Mouse (Mus musculus): ENCODE results near the gene Ugt1a8. TPM values are rescaled to one million over a fixed set of nuclear protein-coding genes. Genes with fewer than 3 reads are reported as not detected.

The Ugt1a8 gene
- polyA plus RNA-seq, 1 experiment: 0.20 TPM

- DNase-seq: no peak
- no peaks in the 10 kb centered on the region for H3K27me3 ChIP-seq (replicated peaks; ENCODE audit: control insufficient read depth, insufficient read depth, low read length)
- H3K27ac ChIP-seq (ENCODE audit: insufficient read depth, low read depth, low read length): no peak overlapping the region
- H3K4me1 ChIP-seq (ENCODE audit: control insufficient read depth, insufficient read depth, low read length): no peaks in the 10 kb centered on the region
- H3K36me3 ChIP-seq (ENCODE audit: control insufficient read depth, insufficient read depth, low read length): no peaks in the 10 kb centered on the region
- H3K4me3 ChIP-seq (ENCODE audit: insufficient read depth, low read depth, low read length): no peak overlapping the region
- no peak for TF ChIP-seq POLR2A (IDR thresholded peaks at IDR 0.05; ENCODE audit: low read depth, low read length)
- no peak for TF ChIP-seq CTCF (conservative IDR thresholded peaks at IDR 0.05; ENCODE audit: insufficient read depth, insufficient read length, low read depth, low read length)
Measured at GRCm38 (mm10) chr1:88225741-88226140, 138.1 kb downstream of the Ugt1a8 start.

- WGBS: 49% methylated on average over 5 of the region's 5 CpGs
- TF ChIP-seq POLR2A (IDR thresholded peaks at IDR 0.05; ENCODE audit: low read depth, low read length) (no peak), CTCF (conservative IDR thresholded peaks at IDR 0.05; ENCODE audit: insufficient read depth, insufficient read length, low read depth, low read length) (no peak)
- DNase-seq: no peak
- Histone ChIP-seq H3K27me3 (replicated peaks; ENCODE audit: control insufficient read depth, insufficient read depth, low read length) (no peaks in the 10 kb centered on the region), H3K4me1 (ENCODE audit: control insufficient read depth, insufficient read depth, low read length) (no peaks in the 10 kb centered on the region), H3K4me3 (ENCODE audit: insufficient read depth, low read depth, low read length) (no peak within 1 kb of the TSS), H3K27ac (ENCODE audit: insufficient read depth, low read depth, low read length) (no peak within 1 kb of the TSS), H3K36me3 (ENCODE audit: control insufficient read depth, insufficient read depth, low read length) (no peaks in the 10 kb centered on the region)
Measured at GRCm38 (mm10) chr1:88226670-88227379, 139.2 kb downstream of the Ugt1a8 start, which contains the start of gene Mroh2a. Mroh2a (plus strand) TSS chr1:88226986.

- H3K36me3 ChIP-seq (ENCODE audit: control insufficient read depth, insufficient read depth, low read length): no peaks in the 10 kb centered on the region
- TF ChIP-seq CTCF (conservative IDR thresholded peaks at IDR 0.05; ENCODE audit: insufficient read depth, insufficient read length, low read depth, low read length) (no peak), POLR2A (IDR thresholded peaks at IDR 0.05; ENCODE audit: low read depth, low read length) (no peak)
- DNase-seq: no peak
Measured at GRCm38 (mm10) chr1:88227482-88227881, 139.9 kb downstream of the Ugt1a8 start.

GRCm38 (mm10) chr1:88228121-88228520, 140.5 kb downstream of the Ugt1a8 start:
- WGBS: 72% methylated on average over 7 of the region's 7 CpGs
- Histone ChIP-seq H3K27ac (ENCODE audit: insufficient read depth, low read depth, low read length) (no peak overlapping the region), H3K4me3 (ENCODE audit: insufficient read depth, low read depth, low read length) (no peak overlapping the region), H3K36me3 (ENCODE audit: control insufficient read depth, insufficient read depth, low read length) (no peaks in the 10 kb centered on the region), H3K4me1 (ENCODE audit: control insufficient read depth, insufficient read depth, low read length) (no peaks in the 10 kb centered on the region), H3K27me3 (replicated peaks; ENCODE audit: control insufficient read depth, insufficient read depth, low read length) (no peaks in the 10 kb centered on the region)
- DNase-seq: no peak
- TF ChIP-seq CTCF (conservative IDR thresholded peaks at IDR 0.05; ENCODE audit: insufficient read depth, insufficient read length, low read depth, low read length) (no peak), POLR2A (IDR thresholded peaks at IDR 0.05; ENCODE audit: low read depth, low read length) (no peak)

More at GRCm38 (mm10) chr1:88227482-88227881, 139.9 kb downstream of the Ugt1a8 start:
- H3K4me1 ChIP-seq (ENCODE audit: control insufficient read depth, insufficient read depth, low read length): no peaks in the 10 kb centered on the region
- H3K27ac ChIP-seq (ENCODE audit: insufficient read depth, low read depth, low read length): no peak overlapping the region
- no peak overlapping the region for H3K4me3 ChIP-seq (ENCODE audit: insufficient read depth, low read depth, low read length)
- no peaks in the 10 kb centered on the region for H3K27me3 ChIP-seq (replicated peaks; ENCODE audit: control insufficient read depth, insufficient read depth, low read length)
- WGBS: 60% methylated on average over 2 of the region's 2 CpGs

- 75% methylated on average over 3 of the region's 3 CpGs for WGBS
Measured at GRCm38 (mm10) chr1:88229566-88229965, 142.0 kb downstream of the Ugt1a8 start.

GRCm38 (mm10) chr1:88229986-88230385, 142.4 kb downstream of the Ugt1a8 start:
- TF ChIP-seq POLR2A (IDR thresholded peaks at IDR 0.05; ENCODE audit: low read depth, low read length): no peak
- TF ChIP-seq CTCF (conservative IDR thresholded peaks at IDR 0.05; ENCODE audit: insufficient read depth, insufficient read length, low read depth, low read length): no peak
- no peaks in the 10 kb centered on the region for H3K4me1 ChIP-seq (ENCODE audit: control insufficient read depth, insufficient read depth, low read length)
- no peak overlapping the region for H3K4me3 ChIP-seq (ENCODE audit: insufficient read depth, low read depth, low read length)
- H3K27ac ChIP-seq (ENCODE audit: insufficient read depth, low read depth, low read length): no peak overlapping the region
- DNase-seq: no peak
- 83% methylated on average over 5 of the region's 5 CpGs for WGBS
- H3K27me3 ChIP-seq (replicated peaks; ENCODE audit: control insufficient read depth, insufficient read depth, low read length): no peaks in the 10 kb centered on the region
- H3K36me3 ChIP-seq (ENCODE audit: control insufficient read depth, insufficient read depth, low read length): no peaks in the 10 kb centered on the region

More at GRCm38 (mm10) chr1:88229566-88229965, 142.0 kb downstream of the Ugt1a8 start:
- no peaks in the 10 kb centered on the region for H3K27me3 ChIP-seq (replicated peaks; ENCODE audit: control insufficient read depth, insufficient read depth, low read length)
- no peak overlapping the region for H3K4me3 ChIP-seq (ENCODE audit: insufficient read depth, low read depth, low read length)
- no peaks in the 10 kb centered on the region for H3K36me3 ChIP-seq (ENCODE audit: control insufficient read depth, insufficient read depth, low read length)
- no peak for TF ChIP-seq POLR2A (IDR thresholded peaks at IDR 0.05; ENCODE audit: low read depth, low read length)
- no peak for TF ChIP-seq CTCF (conservative IDR thresholded peaks at IDR 0.05; ENCODE audit: insufficient read depth, insufficient read length, low read depth, low read length)
- no peak overlapping the region for H3K27ac ChIP-seq (ENCODE audit: insufficient read depth, low read depth, low read length)
- H3K4me1 ChIP-seq (ENCODE audit: control insufficient read depth, insufficient read depth, low read length): no peaks in the 10 kb centered on the region
- no peak for DNase-seq

GRCm38 (mm10) chr1:88230421-88230820, 142.8 kb downstream of the Ugt1a8 start:
- Histone ChIP-seq H3K4me1 (ENCODE audit: control insufficient read depth, insufficient read depth, low read length) (no peaks in the 10 kb centered on the region), H3K27ac (ENCODE audit: insufficient read depth, low read depth, low read length) (no peak overlapping the region), H3K4me3 (ENCODE audit: insufficient read depth, low read depth, low read length) (no peak overlapping the region), H3K27me3 (replicated peaks; ENCODE audit: control insufficient read depth, insufficient read depth, low read length) (no peaks in the 10 kb centered on the region), H3K36me3 (ENCODE audit: control insufficient read depth, insufficient read depth, low read length) (no peaks in the 10 kb centered on the region)
- 71% methylated on average over 7 of the region's 7 CpGs for WGBS
- no peak for DNase-seq
- TF ChIP-seq CTCF (conservative IDR thresholded peaks at IDR 0.05; ENCODE audit: insufficient read depth, insufficient read length, low read depth, low read length) (no peak), POLR2A (IDR thresholded peaks at IDR 0.05; ENCODE audit: low read depth, low read length) (no peak)
